Mouse (Mus musculus) induced T-regulatory cell, adult 2 months (primary cell): ENCODE measurements around the gene Fam227b.

Experiments
- DNase-seq: peaks from one replicate; pipeline ENCODE4 v3.0.0-alpha.2; 2012; ENCODE audit warnings: low read depth

Gene Fam227b

GRCm38 (mm10) chr2:126151855-126152571 is at the start of gene Fam227b, which contains the start of gene Dtwd1:
TSS of gene Fam227b (minus strand) at chr2:126152004.
TSS of gene Dtwd1 (plus strand) at chr2:126152141.
- DNase-seq: peak; percentile 98

GRCm38 (mm10) chr2:126198971-126199370 is 47.2 kb upstream of the Fam227b start:
- DNase-seq: no peak

- no peak for DNase-seq
These were observed 44.0 kb upstream of the Fam227b start for GRCm38 (mm10) chr2:126195631-126196356.

GRCm38 (mm10) chr2:126192129-126192528 is 40.3 kb upstream of the Fam227b start:
- DNase-seq: no peak

- no peak for DNase-seq
These were observed 39.5 kb upstream of the Fam227b start for GRCm38 (mm10) chr2:126191306-126191705.

- DNase-seq: no peak
These were observed 19.6 kb upstream of the Fam227b start for GRCm38 (mm10) chr2:126171427-126171826.

- DNase-seq: no peak
These were observed 15.2 kb upstream of the Fam227b start for GRCm38 (mm10) chr2:126166848-126167617.

- DNase-seq: no peak
These were observed 14.5 kb upstream of the Fam227b start for GRCm38 (mm10) chr2:126166335-126166734.

- no peak for DNase-seq
These were observed 13.6 kb upstream of the Fam227b start for GRCm38 (mm10) chr2:126165277-126166018.

GRCm38 (mm10) chr2:126147723-126148122 is 4.1 kb downstream of the Fam227b start:
- DNase-seq: no peak

GRCm38 (mm10) chr2:126094616-126095015 is 57.2 kb downstream of the Fam227b start:
- no peak for DNase-seq

GRCm38 (mm10) chr2:126090432-126090831 is 61.4 kb downstream of the Fam227b start:
- no peak for DNase-seq

GRCm38 (mm10) chr2:126086187-126086586 is 65.6 kb downstream of the Fam227b start:
- DNase-seq: no peak

GRCm38 (mm10) chr2:126084326-126084725 is 67.5 kb downstream of the Fam227b start:
- DNase-seq: no peak

- no peak for DNase-seq
These were observed 72.7 kb downstream of the Fam227b start for GRCm38 (mm10) chr2:126079086-126079485.

- DNase-seq: no peak
These were observed 75.3 kb downstream of the Fam227b start for GRCm38 (mm10) chr2:126076506-126076905.

GRCm38 (mm10) chr2:126073744-126074143 is 78.1 kb downstream of the Fam227b start:
- DNase-seq: no peak

- no peak for DNase-seq
These were observed 82.1 kb downstream of the Fam227b start for GRCm38 (mm10) chr2:126069740-126070139.

GRCm38 (mm10) chr2:126065303-126065856 is 86.4 kb downstream of the Fam227b start:
- no peak for DNase-seq

- no peak for DNase-seq
These were observed 87.0 kb downstream of the Fam227b start for GRCm38 (mm10) chr2:126064814-126065213.

GRCm38 (mm10) chr2:126062876-126063275 is 88.9 kb downstream of the Fam227b start:
- DNase-seq: no peak
